Mouse (Mus musculus): ENCODE measurements around the gene Borcs8.

The Borcs8 gene

GRCm38 (mm10) chr8:70139026-70139857, at the start of gene Borcs8, which contains the start of the genes Rfxank and Mef2b:
Gene Borcs8, plus strand, starts transcription at chr8:70139499.
Gene Rfxank, minus strand, starts transcription at chr8:70139154.
Gene Mef2b, plus strand, starts transcription at chr8:70139711.
- peak; percentile 99 for DNase-seq (ENCODE audit: low spot score in 2 of 2)

- DNase-seq (ENCODE audit: low spot score in 2 of 2) = no peak
Observed at GRCm38 (mm10) chr8:70092786-70093185, 46.5 kb upstream of the Borcs8 start.

- DNase-seq (ENCODE audit: low spot score in 2 of 2) = no peak
Observed at GRCm38 (mm10) chr8:70099276-70099675, 40.0 kb upstream of the Borcs8 start.

- DNase-seq (ENCODE audit: low spot score in 2 of 2) = no peak
Observed at GRCm38 (mm10) chr8:70100241-70100640, 39.1 kb upstream of the Borcs8 start.

- DNase-seq (ENCODE audit: low spot score in 2 of 2) = peak; percentile 51 to 52
Observed at GRCm38 (mm10) chr8:70104506-70104905, 34.8 kb upstream of the Borcs8 start.

GRCm38 (mm10) chr8:70104922-70105321, 34.4 kb upstream of the Borcs8 start:
- DNase-seq (ENCODE audit: low spot score in 2 of 2) = no peak

GRCm38 (mm10) chr8:70110451-70110850, 28.8 kb upstream of the Borcs8 start:
- DNase-seq (ENCODE audit: low spot score in 2 of 2) = no peak

DNA sequence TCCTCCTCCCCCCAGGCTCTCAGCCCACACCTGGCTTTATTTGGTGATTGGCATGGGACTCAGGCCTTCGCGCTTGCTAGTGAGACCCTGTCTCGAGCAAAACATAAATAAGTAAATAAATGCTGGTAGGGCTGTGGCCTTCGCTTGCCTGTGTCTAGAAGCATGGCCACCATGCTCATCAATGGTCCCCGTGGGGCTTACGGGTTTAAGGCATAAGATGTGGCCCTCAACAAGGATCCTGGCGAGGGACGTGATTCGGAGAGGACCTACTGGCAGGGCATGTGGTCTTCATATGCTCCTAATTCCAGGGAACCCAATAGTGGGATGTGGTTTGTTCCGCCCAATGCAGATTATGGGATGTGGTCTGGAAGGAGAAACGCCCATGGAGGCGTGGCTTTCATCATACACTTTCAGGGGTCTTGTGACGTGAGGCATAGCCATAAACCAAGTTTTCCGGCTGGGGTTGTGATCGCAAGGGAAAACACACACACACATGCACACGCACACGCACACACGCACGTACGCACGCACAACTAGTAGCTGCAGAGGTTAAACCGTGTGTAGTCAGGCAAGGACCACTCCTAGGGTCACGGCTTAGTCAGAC, 28.0 kb upstream of the Borcs8 start:
- no peak for DNase-seq (ENCODE audit: low spot score in 2 of 2)

DNA sequence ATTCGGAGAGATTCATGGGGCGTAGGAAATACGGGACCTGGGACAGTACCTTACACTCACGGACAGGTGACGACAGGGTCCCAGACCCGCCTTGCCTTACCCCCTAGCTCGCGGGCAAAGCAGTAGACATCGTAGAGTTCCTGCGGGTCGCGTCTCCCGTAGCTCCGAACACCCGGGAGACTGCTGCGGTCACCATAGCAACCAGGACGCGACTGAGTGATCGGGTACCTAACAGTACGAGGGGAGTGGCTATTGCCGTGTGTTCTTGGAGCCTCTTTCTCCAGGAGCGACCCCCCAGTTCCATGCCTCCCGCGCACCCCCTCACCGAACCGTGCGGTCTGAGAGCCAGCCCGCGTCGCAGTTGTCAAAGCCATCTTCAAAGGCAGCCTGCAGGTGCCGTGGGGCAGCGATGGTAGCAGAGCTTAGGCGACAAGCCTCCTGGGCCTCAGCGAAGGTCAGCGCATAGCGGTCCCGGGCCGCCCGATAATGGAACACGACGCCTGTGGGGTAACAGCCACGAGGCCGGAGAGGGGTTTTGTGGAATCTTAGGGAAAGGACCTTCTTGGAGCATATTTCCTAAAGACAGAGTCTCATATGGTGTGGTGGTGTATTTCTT, 26.8 kb upstream of the Borcs8 start:
- DNase-seq (ENCODE audit: low spot score in 2 of 2) = peak in 1 of 2 experiments; percentile 49

- DNase-seq (ENCODE audit: low spot score in 2 of 2) = no peak
Observed at GRCm38 (mm10) chr8:70114488-70114887, 24.8 kb upstream of the Borcs8 start.

DNA sequence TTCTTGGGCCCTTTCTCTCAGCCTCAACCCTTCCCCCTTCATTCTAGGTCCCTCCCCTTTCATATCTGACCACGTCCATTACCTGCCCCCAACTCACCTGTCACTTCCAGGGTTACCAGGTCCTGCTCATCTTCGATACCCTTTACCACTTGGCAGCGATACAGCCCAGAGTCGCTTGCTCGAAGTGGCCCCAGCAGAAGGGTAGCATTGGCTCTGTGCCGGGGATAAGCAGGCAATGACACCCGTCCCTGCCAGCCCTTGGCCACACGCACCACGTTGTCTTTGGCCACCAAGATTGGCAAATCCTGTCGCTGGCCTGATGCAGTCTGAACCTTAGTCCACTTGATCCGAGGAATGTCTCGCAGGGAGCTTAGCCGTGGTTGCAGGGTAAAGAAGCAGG, 24.4 kb upstream of the Borcs8 start:
- no peak for DNase-seq (ENCODE audit: low spot score in 2 of 2)

GRCm38 (mm10) chr8:70117611-70118010, 21.7 kb upstream of the Borcs8 start:
- DNase-seq (ENCODE audit: low spot score in 2 of 2) = no peak

DNA sequence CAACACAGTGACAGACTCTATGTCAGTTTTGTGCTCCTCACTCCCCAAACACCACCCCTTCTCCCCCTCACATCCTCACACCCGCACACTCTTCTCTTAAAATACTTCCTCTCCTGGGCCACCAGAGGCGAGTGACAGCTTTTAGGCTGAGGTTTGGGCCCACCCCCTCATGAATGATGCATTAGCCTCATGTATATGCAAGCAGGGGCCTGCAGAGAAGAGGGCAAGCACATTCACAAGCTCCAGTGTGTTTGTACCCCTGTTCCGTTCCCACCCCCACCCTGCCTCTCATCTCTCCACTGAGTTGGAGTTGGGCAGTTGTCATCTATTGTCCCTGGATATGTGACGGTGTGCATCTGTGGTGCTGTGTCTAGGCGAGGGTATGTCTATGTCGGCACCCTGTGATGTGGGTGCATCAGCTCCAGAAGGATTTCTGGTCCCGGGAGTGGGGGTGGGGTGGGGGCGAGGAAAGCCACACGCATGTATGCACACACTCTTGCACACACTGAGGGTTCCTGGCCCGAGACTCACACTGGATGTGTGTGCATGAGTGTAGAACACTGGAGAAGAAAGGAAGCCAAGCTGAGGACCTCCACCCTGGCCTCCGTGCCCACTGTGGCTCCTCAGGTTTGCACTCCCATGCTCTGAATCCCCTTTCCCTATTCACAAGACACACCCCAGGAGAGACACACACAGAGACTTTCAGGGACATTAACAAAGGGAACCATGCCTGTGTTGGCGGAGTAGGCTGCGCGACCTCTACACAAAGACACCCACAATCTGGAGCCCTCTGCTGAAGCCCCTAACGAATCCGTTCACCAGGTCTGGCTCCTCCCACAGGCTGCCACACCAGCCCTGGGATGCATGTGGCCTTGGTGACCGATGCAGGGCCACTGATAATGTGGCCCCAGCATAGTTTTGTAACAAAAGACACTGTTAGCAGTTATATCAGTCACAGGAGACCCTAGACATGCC, 20.3 kb upstream of the Borcs8 start:
- peak; percentile 86 to 92 for DNase-seq (ENCODE audit: low spot score in 2 of 2)

DNA sequence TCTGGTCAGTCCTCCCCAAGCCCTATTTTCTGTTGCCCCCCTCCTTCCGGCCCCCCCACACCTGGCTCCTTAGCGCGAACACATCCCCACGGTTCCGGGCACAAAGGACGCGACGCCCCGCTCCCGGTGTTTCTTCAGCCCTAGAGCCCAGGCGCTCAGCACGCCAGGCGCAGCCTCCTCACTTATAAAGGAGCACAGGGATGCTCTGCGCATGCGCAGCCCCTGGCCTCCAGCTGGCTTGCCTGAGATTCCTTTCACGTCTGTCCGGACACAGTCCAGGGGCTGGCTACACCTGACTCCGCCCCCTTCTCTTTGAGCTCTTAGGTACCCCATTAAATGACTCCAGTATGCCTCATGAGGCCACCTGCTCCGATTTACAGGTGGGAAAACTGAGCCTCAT, 18.6 kb upstream of the Borcs8 start, which contains the start of gene Ncan:
TSS of gene Ncan (minus strand) at position 207 of the 400 bp plus-strand sequence.
- peak; percentile 95 to 97 for DNase-seq (ENCODE audit: low spot score in 2 of 2)

DNA sequence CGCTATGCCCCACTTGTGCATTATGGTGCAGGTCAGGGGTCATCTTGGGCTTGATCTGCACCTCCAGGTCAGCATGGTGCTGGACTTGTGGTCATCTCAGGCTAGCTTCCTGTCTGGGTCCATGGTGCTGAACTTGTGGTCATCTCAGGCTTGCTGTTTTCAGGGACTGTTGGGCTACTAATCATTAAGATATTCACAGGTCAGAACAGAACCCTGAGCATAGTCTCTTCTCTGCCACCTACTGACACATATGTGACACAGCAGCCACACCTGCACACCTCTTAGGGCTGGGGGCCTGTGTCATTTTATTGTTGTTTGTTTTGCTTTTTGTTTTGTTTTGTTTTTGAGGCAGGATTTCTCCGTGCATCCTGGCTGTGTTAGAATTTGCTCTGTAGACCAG, 16.4 kb upstream of the Borcs8 start:
- no peak for DNase-seq (ENCODE audit: low spot score in 2 of 2)

GRCm38 (mm10) chr8:70124992-70125391, 14.3 kb upstream of the Borcs8 start:
- DNase-seq (ENCODE audit: low spot score in 2 of 2) = no peak

DNA sequence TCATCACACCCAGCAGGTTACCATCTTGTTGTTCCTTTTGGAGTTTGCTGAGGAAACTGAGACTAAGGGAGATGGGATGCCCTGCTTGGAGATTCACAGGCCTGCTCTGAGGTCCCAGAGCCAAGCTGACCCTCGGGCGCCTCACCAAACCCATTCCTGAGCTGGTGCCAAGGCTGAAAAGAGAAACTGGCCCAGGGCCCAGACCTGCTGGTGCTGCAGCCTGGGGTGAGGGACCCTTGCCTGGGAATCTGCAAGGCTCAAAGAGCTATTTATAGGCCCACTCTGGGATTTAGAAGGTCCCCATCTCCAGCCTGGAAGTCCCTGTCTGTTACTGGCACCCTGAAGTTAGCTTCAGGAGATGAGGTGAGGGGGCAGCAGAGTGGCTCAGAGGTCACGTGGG, 10.9 kb upstream of the Borcs8 start:
- peak; percentile 85 to 87 for DNase-seq (ENCODE audit: low spot score in 2 of 2)

GRCm38 (mm10) chr8:70129309-70129952, 9.9 kb upstream of the Borcs8 start:
- DNase-seq (ENCODE audit: low spot score in 2 of 2) = peak; percentile 91 to 93

DNA sequence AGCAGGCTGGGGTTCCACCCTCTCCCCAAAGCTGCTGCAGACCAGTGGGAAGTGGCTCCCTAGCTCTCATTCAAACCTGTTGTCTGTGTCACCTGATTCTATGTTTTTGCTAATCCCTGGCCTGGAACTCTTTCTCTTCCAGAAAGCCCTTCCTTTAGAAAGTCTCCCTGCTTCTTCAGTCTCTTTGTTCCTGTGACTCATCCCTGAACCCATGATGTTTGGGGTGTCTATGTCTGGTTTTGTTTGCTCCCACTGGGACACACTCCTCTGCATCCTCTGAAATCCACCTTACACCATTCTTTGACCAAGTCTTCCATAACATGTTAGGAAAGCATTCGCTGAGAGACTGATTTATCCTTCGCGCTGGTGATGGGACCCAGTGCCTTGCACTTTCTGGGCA, 9.2 kb upstream of the Borcs8 start:
- no peak for DNase-seq (ENCODE audit: low spot score in 2 of 2)

GRCm38 (mm10) chr8:70131166-70131883, 8.0 kb upstream of the Borcs8 start, which contains the start of gene Nr2c2ap:
Gene Nr2c2ap, plus strand, starts transcription at chr8:70131333.
- peak; percentile 87 to 90 for DNase-seq (ENCODE audit: low spot score in 2 of 2)
